Mouse (Mus musculus): ENCODE measurements at regions not wholly inside any gene's neighbourhood (a gene's known extent, or its start where the extent isn't known, plus 50 kb on each side); places are given as distances from the start of the nearest gene placed in this dataset.

GRCm38 (mm10) chr16:73117338-73117737 lies 809.2 kb downstream of the Robo1 start:
- no peak for TF ChIP-seq HCFC1 (IDR thresholded peaks at IDR 0.05; ENCODE audit: borderline replicate concordance, insufficient read depth, low read length)
- no peak for TF ChIP-seq ZC3H11A (IDR thresholded peaks at IDR 0.05; ENCODE audit: borderline replicate concordance, low read depth, low read length)
- TF ChIP-seq MAFK (IDR thresholded peaks at IDR 0.05; ENCODE audit: insufficient read depth, low read depth, low read length): no peak

All from ES-E14 (cell line).